Mouse (Mus musculus) stomach, embryonic 16.5 days (tissue): ENCODE data around the gene Cln6. TPM values are rescaled to one million over a fixed set of nuclear protein-coding genes. Genes with fewer than 3 reads are reported as not detected.

Source experiments
- ATAC-seq: fragments of 200-750 bp; cut with Nextera tagmentation; 2 replicates; pipeline ENCODE4 v1.8.0; 2017; ENCODE audit warnings: moderate number of reproducible peaks, moderate TSS enrichment; ENCODE audit not compliant: insufficient read depth, low FRiP score
- H3K27ac ChIP-seq: fragments of 300-500 bp; sonication (generic); 2 replicates; pipeline ENCODE4 v1.5.1; 2014; ENCODE audit warnings: low read length
- H3K27me3 ChIP-seq: fragments of 300-500 bp; sonication (generic); 2 replicates; pipeline ENCODE4 v1.6.1; 2014; ENCODE audit warnings: low read length, control low read depth, mixed read lengths; ENCODE audit not compliant: control insufficient read depth, insufficient read depth
- H3K36me3 ChIP-seq: fragments of 300-500 bp; sonication (generic); 2 replicates; pipeline ENCODE4 v1.6.1; 2014; ENCODE audit warnings: low read length; ENCODE audit not compliant: control insufficient read depth, insufficient read depth
- H3K4me1 ChIP-seq: fragments of 300-500 bp; sonication (generic); 2 replicates; pipeline ENCODE4 v1.6.1; 2014; ENCODE audit warnings: low read length, control low read depth, mixed read lengths; ENCODE audit not compliant: control insufficient read depth, insufficient read depth
- H3K4me2 ChIP-seq: fragments of 300-500 bp; sonication (generic); 2 replicates; pipeline ENCODE4 v1.6.1; 2014; ENCODE audit warnings: low read depth, low read length, mixed read lengths
- H3K4me3 ChIP-seq: fragments of 300-500 bp; sonication (generic); replicated peaks from 2 replicates; pipeline ENCODE4 v1.5.1; 2014; ENCODE audit warnings: mild to moderate bottlenecking, low read length
- H3K9ac ChIP-seq: fragments of 300-500 bp; sonication (generic); 2 replicates; pipeline ENCODE4 v1.6.1; 2014; ENCODE audit warnings: low read length
- H3K9me3 ChIP-seq: fragments of 300-500 bp; sonication (generic); replicated peaks from 2 replicates; pipeline ENCODE4 v1.6.1; 2016; ENCODE audit warnings: low read length, control low read depth; ENCODE audit not compliant: control insufficient read depth
- WGBS: fragments of 180-500 bp; shearing (Covaris S2); extraction: QIAGEN DNeasy Blood & Tissue Kit; methylation state at CpG from one replicate; pipeline ENCODE4 v1.1.7; 2014; 5-methylcytosine and 5-hydroxymethylcytosine counted together
- polyA plus RNA-seq: library from polyadenylated mRNA; unstranded; fragments of >200 nt; fragmentation: Nextera tagmentation; extraction: Ambion mirVana; gene quantifications from 2 replicates; pipeline ENCODE4 v1.2.1, GENCODE M21; 2015

Cln6 gene
- polyA plus RNA-seq, 1 experiment from 2014 or later = 20.0 TPM

DNA sequence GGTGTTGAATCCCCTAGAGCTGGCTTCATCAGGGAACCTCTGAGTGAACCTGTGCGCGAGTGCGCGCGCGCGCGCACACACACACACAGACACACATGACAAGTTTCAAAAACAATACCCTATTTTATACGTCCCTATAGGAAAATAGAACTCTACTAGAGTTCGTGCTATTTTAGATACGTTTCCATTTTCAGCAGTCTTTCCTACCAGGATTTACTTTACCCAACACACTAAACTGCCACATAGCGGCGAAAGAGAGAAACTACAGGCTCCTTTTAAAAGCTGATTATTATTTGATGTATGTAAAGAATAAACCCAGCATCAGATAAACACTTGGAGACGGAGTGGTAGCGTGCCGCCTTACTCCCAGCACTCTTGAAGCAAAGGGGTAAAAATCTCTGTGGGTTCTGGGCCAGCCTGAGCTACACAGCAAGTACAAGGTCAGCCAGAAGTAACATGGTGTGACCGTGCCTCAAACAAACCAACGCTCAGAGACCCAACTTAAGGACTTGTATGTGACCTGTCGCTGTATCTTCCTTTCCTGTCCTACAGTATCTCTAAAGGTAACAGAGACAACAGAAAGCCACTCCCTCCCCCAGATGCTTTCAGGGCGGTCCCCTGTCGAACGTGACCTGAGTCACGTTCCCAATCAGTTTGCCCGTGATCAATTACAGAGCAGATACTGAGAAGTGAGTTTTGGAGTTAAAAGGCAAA is 10.5 kb upstream of the Cln6 start:
- peaks cover 8% of the 10 kb centered on the region for H3K4me1 ChIP-seq
- H3K9me3 ChIP-seq = no peaks in the 10 kb centered on the region
- peak overlapping the region; percentile 37 for H3K4me3 ChIP-seq
- H3K27ac ChIP-seq = peak overlapping the region; percentile 80
- peak overlapping the region; percentile 35; the same call in 1 of the 2 replicates for H3K9ac ChIP-seq
- peak overlapping the region; percentile 67 for H3K4me2 ChIP-seq
- H3K27me3 ChIP-seq = no peaks in the 10 kb centered on the region
- WGBS = 4% methylated on average over 24 of the region's 24 CpGs
- ATAC-seq = no peak; the same call in 1 of the 2 replicates
- H3K36me3 ChIP-seq = no peaks in the 10 kb centered on the region

DNA sequence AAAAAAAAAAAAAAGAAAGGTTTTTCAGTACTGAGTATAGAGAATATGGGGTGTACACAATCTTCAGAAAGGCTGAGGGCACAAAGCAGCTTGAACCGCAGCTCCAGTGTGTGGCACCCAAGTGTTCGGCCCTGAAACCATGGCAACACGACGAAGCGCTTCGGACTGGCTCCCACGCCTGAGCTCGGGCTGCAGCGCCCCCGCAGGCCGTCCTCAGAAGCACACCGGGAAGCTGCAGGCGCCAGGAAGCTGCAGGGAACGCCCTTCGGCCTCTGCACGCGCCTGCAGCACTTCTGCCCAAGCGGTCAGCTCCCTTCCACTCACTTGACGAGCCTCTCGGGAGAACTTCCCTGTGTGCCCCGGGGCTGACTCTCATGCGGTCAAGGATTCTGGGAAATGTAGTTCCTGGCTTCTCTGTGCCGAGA is 9.9 kb upstream of the Cln6 start:
- Histone ChIP-seq H3K27ac (0 out of 2 replicates have a peak overlapping the region, but pooled peaks have one; percentile 80), H3K4me2 (peak overlapping the region; percentile 67), H3K9ac (peak overlapping the region; percentile 35; the same call in 1 of the 2 replicates), H3K9me3 (no peaks in the 10 kb centered on the region), H3K4me1 (peaks cover 8% of the 10 kb centered on the region), H3K4me3 (peak overlapping the region; percentile 37), H3K36me3 (no peaks in the 10 kb centered on the region), H3K27me3 (no peaks in the 10 kb centered on the region)
- under 1% methylated on average over 23 of the region's 23 CpGs for WGBS
- peak; percentile 97 for ATAC-seq

DNA sequence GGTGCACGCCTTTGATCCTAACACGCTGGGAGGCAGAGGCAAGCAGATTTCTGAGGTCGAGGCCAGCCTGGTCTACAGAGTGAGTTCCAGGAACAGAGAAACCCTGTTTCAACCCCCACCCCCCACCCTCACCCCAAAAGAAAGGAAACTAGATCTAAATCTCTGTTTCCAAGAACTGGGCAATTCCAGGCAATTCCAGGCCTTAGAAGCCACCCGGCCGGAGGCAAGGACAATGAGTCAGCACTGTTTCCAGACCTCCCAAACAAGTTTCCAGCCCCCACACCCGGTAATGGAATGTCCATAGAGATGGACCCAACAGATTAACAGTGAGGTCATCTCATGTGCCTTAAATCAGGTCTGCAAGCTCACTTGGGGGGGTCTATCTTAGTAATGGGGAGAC is 8.7 kb upstream of the Cln6 start:
- Histone ChIP-seq H3K27me3 (no peaks in the 10 kb centered on the region), H3K36me3 (no peaks in the 10 kb centered on the region), H3K9ac (no peak overlapping the region), H3K4me3 (no peak overlapping the region), H3K4me1 (peaks cover 8% of the 10 kb centered on the region), H3K9me3 (no peaks in the 10 kb centered on the region), H3K4me2 (no peak overlapping the region), H3K27ac (no peak overlapping the region)
- WGBS = 71% methylated on average over 6 of the region's 6 CpGs
- no peak for ATAC-seq

DNA sequence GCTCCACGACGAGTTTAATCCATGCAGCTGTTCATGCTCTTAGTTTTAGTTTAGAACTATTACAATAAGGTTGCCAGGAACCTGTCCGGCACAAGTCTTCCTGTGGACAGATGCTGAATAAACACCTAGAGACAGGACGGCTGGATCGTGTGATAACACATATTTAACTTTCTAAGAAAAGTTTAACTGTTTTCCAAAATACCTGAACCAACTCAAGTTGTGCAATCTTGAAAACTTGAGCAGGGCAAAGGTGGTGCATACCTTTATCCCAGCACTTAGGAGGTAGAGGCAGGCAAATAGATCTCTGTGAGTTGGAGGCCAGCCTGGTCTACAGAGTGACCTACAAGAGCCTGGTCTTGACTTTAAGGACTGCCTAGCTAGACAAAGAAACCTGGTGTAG is 3.7 kb upstream of the Cln6 start:
- Histone ChIP-seq H3K9ac (no peak overlapping the region), H3K36me3 (no peaks in the 10 kb centered on the region), H3K4me2 (no peak overlapping the region), H3K9me3 (no peaks in the 10 kb centered on the region), H3K27me3 (no peaks in the 10 kb centered on the region), H3K4me1 (peaks cover 16% of the 10 kb centered on the region), H3K4me3 (no peak overlapping the region), H3K27ac (no peak overlapping the region)
- ATAC-seq = no peak
- WGBS = 47% methylated on average over 5 of the region's 5 CpGs

DNA sequence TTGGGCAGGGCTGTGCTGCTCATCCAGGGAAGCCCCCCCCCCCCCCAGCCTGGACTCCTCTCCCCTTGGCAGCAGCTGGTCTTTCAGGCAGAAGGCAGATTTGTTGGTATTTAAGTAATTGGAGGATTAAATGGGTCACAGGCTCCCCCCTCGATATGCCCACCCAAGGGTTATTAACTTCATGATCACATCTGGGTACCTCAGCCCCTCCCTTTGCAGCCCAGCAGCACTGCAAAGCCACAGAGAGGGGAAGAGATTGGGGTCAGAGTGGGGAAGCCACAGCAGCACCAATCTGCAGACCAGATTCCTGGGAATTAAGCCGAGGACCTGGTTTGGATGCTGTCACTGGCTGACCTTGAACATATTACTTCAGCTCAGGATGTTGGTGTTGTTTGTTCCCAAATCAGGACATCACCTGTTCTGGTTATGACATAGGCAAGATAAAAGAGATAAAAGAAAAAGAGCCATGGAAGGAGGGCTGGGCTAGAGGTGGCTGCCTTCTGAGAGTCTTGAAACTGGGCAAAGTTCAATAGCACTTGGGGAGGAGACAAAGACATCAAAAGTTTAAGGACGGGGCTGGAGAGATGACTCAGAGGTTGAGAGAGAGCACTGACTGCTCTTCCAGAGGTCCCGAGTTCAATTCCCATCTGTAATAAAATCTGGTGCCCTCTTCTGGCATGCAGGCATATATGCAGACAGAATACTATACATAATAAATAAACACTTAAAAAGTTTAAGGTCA is 2.7 kb upstream of the Cln6 start:
- Histone ChIP-seq H3K9ac (no peak overlapping the region), H3K36me3 (no peaks in the 10 kb centered on the region), H3K27ac (no peak overlapping the region), H3K4me2 (no peak overlapping the region), H3K4me3 (no peak overlapping the region), H3K27me3 (no peaks in the 10 kb centered on the region), H3K9me3 (no peaks in the 10 kb centered on the region), H3K4me1 (peaks cover 20% of the 10 kb centered on the region)
- 59% methylated on average over 4 of the region's 4 CpGs for WGBS
- no peak for ATAC-seq

DNA sequence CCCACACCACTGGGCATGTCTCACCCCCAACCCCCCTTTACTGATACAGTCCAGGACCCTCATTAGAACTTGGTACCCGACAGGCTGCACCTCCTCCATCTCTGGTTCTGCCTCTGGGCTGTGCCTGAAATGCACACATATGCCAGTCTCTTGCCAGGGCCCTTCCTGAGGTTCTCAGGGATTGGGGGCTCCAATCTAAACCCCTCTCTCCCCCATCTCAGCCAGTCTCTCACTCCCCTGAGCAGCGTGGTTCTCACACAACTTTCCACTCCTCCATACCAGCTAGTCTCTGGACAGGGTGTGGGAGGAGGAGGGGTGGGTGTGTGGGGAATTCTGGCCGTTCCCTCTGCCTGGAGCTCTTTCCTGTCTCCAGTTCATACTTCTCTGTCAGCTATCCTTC is 974 bp upstream of the Cln6 start:
- no peak overlapping the region for H3K9ac ChIP-seq
- no peaks in the 10 kb centered on the region for H3K36me3 ChIP-seq
- H3K27ac ChIP-seq = peak overlapping the region; percentile 75
- H3K9me3 ChIP-seq = no peaks in the 10 kb centered on the region
- peaks cover 20% of the 10 kb centered on the region for H3K4me1 ChIP-seq
- no peak for ATAC-seq
- no peaks in the 10 kb centered on the region for H3K27me3 ChIP-seq
- H3K4me3 ChIP-seq = no peak overlapping the region
- H3K4me2 ChIP-seq = peak overlapping the region; percentile 70
- WGBS = 44% methylated on average over 3 of the region's 3 CpGs

DNA sequence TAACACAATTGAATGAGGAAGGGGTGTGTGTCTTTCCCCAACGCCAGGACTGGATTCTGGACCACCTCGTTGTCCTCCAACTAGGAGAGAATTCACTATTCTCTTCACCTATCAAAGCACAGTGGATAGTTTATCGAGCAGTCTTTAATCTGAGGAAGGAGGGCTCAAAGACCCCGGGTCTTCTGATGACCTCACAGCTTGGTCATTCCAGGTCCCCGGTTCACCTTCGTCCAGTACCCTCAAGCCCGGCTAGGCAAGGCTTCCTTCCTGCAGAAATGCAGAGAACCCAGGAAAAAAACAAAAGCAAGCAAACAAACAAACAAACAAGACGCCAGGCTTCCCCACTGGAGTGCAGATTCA is 459 bp upstream of the Cln6 start:
- H3K4me2 ChIP-seq = peak overlapping the region; percentile 70
- H3K4me3 ChIP-seq = peak overlapping the region; percentile 60
- H3K27me3 ChIP-seq = no peaks in the 10 kb centered on the region
- no peaks in the 10 kb centered on the region for H3K36me3 ChIP-seq
- 9% methylated on average over 8 of the region's 8 CpGs for WGBS
- H3K9ac ChIP-seq = peak overlapping the region; percentile 79
- peak overlapping the region; percentile 75 for H3K27ac ChIP-seq
- H3K9me3 ChIP-seq = no peaks in the 10 kb centered on the region
- peak; percentile 2; the same call in 1 of the 2 replicates for ATAC-seq
- H3K4me1 ChIP-seq = peaks cover 20% of the 10 kb centered on the region

DNA sequence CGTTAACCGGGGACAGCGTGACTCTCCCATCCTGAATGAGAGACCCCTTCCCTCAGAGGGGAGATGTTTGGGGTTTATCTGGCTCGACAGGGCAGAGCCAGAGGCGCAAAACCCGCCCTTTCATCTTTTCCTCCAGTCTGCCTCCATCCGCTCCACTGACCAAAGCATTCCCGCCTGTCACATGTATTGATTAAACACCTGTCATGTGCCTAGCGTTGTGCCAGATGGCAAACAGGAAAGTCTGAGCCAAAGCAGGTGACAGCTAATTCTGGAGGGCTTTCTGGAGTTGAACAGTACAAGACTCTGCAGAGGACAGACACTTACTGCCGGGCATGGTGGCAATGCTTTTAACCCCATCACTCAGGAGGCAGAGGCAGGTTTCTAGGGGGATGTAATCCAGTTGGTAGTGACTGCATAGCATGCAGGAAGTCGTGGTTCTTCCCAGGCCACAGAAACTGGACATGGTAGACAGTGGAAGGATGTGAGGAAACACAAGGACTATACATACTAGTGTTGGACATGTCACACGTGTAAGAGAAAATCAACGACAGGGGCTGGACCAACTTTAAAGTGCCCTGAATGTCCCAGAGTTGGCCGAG is 686 bp downstream of the Cln6 start:
- Histone ChIP-seq H3K9me3 (no peaks in the 10 kb centered on the region), H3K4me2 (peak overlapping the region; percentile 70), H3K36me3 (no peaks in the 10 kb centered on the region), H3K4me1 (peaks cover 20% of the 10 kb centered on the region), H3K9ac (peak overlapping the region; percentile 79), H3K27me3 (no peaks in the 10 kb centered on the region), H3K27ac (peak overlapping the region; percentile 85), H3K4me3 (peak overlapping the region; percentile 60)
- 10% methylated on average over 14 of the region's 14 CpGs for WGBS
- peak; percentile 15 for ATAC-seq
